Mouse (Mus musculus) lung, postnatal 25 days (tissue): ENCODE measurements around the gene Cdk4.
A peak's percentile ranks its signal among the peaks of the same experiment; 100 is the strongest.

Source experiments
- DNase-seq: peaks from one replicate; pipeline ENCODE4 v3.0.0; 2022; ENCODE audit warnings: low spot score

The Cdk4 gene

GRCm38 (mm10) chr10:127075080-127075479, 11.7 kb downstream of the Cdk4 start, which contains the start of gene Agap2:
Agap2 (plus strand) TSS chr10:127075284.
- peak; percentile 64 for DNase-seq

GRCm38 (mm10) chr10:127075651-127076050, 12.3 kb downstream of the Cdk4 start:
- DNase-seq = no peak

GRCm38 (mm10) chr10:127076082-127076481, 12.7 kb downstream of the Cdk4 start:
- no peak for DNase-seq

DNA sequence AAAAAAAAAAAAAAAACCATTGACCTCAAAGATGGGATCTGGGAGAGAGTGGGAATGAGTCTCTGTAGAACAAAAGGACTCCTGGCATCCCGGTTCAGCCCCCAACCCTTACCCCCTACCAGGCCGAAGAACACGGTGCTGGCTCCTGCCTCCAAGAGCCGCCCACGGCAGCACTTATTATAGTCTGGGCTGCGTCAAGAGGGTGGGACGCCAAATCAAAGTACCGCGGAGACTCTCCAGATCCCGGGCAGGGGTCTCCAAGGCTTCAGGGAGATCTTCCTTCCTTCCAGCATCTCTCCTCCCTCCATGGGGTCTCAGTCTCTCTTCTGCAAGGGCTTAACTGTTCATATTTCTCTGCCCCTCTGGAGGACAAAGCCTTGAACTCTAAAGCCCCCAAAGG, 14.2 kb downstream of the Cdk4 start:
- DNase-seq = no peak

DNA sequence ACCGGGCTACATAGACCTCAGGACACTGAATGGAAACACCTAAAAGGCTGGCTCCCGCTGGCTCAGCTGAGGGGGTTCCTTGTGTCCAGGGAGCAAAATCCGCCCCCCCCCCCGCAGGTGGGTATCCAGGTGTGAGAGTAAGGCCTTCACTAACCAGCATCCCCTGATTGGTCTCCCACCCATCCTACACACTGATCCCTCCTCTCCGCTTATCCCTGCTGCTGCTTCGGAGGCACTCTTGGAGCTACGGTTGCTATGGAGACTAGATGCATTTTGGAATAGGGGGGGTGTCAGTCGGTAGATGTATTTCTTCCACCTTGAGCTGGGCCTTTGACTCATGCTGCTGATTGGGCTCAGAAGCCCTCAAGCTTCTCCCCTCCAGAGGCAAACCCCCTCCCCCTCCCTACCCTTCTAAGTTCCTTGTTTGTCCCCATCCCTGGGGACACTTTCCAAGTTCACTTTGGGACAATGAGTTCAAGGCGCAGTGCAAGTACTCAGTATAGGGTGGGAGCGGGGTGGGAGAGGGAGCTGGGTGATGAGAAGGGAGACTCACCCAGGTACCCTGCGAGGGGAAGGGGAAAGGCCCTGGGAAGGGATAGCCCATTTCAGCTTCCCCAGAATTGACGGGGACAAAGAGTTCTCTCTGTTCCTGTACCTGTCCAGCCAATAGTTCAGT, 14.8 kb downstream of the Cdk4 start:
- DNase-seq = no peak

DNA sequence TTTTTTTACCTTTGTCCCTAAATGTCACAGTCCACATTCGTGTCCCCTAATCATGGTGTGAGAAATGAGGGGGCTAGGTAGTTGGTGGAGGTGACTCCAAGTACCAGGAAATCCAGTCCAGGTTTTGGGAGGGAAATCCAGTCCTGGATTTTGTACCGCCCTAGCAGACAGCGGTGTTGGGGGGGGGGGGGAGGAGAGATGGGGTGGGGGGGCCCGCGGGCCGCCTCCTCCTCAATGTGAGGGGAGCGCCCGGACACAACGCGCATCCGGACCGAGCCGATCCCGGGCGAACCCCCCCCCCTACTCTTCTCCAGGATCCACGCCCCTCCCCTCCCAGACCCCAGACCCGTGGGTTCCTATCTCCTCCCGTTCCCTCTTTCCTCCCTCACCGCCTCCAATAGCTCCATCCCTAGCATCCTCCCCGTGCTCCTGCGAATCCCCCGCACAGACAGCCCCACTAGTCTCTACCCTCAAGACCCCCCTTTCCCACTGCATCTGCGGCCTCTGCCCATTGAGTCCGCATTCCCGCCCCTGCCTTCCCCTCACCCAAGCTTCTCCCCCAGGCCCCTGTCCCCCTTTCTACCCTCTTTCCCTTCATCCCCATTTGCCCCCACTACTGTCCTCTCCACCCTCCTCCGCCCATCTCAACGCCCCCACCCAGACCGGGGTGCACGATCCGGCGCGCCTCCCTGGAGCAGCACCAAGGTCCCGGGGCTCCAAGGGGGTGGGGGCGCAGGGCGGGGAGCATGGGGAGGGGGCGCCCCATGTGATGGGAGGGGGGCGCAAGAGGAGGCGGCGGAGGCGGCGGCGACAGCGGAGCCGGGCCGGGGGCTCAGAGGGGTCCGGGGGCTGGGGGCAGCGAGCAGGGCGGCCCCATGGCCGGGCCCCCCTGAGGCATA, 15.6 kb downstream of the Cdk4 start:
- no peak for DNase-seq

DNA sequence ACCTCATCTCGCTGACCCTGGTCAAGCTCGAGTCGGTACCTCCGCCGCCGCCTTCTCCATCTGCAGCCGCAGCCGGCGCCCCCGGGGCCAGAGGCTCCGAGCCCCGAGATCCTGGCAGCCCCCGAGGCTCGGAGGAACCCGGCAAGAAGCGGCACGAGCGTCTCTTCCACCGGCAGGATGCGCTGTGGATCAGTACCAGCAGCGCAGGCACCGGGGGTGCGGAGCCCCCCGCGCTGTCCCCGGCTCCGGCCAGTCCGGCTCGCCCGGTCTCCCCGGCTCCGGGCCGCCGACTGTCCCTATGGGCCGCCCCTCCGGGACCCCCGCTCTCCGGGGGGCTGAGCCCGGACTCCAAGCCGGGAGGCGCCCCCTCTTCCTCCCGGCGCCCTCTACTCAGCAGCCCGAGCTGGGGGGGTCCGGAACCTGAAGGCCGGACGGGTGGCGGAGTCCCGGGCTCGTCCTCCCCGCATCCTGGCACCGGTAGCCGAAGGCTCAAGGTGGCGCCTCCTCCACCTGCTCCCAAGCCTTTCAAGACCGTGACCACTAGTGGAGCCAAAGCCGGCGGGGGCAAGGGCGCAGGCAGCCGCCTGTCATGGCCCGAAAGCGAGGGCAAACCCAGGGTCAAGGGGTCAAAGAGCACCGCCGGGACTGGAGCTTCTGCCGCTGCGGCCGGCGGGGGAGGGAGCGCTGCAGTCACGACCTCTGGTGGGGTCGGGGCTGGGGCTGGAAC, 16.5 kb downstream of the Cdk4 start:
- DNase-seq = no peak

GRCm38 (mm10) chr10:127080901-127081780, 17.8 kb downstream of the Cdk4 start:
- no peak for DNase-seq

DNA sequence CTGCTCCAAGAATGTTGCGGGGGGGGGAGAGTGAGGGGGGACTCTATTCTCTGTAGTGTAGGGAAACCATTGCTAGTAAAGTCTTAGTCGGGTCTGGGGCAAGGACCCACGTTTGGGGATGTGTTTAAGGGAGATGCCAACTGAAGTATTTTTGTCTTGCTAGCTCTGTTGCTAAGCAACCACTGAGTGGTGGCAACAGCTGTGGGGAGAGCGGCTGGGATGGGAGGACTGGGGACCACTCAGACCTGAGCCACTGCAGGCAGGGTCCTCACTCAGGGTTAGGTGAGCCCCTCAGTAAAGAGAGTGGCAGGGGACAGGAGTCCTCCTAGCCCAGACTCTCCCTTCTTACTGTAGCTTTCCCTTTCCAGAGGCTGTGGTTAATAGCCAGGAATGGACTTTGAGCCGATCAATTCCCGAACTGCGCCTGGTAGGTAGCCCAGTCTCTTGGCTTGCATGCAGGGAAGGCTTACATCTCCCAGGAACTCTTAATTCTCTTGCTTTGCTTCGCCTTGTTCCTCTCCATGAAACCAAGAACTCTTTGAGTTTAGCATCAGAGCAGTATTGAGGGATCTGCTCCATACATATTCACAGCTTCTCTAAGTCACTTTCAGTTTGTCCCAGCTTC, 18.8 kb downstream of the Cdk4 start:
- no peak for DNase-seq

DNA sequence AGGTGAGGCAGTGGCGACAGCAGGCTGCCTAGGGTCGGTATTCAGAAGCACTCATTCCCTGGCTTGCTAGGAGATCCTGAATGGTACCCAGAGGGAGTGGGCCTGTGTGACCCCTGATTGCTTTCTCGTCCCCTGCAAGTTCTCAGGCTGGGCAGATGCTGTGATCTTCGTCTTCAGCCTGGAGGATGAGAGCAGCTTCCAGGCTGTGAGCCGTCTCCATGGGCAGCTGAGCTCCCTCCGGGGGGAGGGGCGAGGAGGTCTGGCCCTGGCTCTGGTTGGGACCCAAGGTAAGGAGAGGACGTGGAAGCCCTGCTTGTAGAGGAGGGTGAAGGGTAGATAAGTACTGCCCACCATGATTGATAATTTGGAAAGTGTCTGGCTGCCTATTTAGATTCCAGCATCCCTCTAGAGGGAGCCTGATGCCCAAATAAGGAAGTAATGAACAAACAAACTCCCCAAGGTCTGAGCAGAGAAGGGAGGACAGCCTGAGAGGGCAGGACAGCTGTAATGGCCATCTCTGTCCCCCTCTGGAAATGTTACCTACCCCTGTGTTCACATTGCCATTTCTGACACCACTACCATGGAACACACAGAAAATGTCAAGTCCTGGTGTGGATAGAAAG, 20.1 kb downstream of the Cdk4 start:
- DNase-seq = no peak

- DNase-seq = no peak
These were observed 20.6 kb downstream of the Cdk4 start for GRCm38 (mm10) chr10:127083915-127084306.

DNA sequence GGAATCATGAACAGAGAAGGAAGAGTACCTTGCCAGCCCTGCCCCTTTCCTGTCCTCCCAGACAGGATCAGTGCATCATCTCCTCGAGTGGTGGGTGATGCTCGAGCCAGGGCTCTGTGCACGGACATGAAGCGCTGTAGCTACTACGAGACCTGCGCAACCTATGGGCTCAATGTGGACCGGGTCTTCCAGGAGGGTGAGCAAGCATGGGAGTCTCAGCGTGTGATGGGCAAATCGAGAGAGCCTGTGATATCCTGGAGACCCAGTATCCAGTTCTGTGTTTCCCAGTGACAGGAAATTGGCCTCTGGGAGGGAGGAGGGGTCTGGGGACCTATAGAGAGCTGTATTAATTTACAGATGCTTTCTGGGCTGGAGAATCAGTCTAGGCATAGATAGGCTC, 21.7 kb downstream of the Cdk4 start:
- no peak for DNase-seq

GRCm38 (mm10) chr10:127085633-127086032, 22.3 kb downstream of the Cdk4 start:
- DNase-seq = no peak

DNA sequence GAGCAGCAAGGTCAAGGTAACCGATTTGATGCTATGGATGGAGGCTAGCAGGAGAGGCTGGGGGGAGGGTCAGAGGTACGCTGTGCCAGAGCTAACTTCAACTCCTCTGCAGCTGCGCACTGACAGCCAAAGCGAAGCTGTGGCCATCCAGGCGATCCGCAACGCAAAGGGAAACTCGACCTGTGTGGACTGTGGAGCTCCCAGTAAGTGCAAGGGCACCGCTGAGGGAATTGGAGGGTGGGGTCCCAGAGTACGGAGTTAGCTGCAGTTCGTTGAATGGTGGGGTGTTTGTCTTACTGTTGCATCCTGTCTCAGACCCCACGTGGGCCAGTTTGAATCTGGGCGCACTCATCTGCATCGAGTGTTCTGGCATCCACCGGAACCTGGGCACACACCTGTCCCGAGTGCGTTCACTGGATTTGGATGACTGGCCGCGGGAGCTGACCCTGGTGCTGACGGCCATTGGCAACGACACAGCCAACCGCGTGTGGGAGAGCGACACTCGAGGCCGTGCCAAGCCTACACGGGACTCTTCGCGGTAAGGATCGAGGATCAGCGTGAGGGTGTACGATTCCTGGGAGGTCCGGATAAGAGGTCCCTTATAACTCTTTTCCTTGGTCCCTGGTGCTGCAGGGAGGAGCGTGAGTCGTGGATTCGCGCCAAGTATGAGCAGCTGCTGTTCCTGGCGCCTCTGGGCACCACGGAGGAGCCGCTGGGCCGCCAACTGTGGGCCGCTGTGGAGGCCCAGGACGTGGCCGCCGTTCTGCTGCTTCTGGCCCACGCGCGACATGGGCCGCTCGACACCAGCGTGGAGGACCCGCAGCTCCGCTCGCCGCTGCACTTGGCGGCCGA, 27.5 kb downstream of the Cdk4 start:
- DNase-seq = peak; percentile 39

DNA sequence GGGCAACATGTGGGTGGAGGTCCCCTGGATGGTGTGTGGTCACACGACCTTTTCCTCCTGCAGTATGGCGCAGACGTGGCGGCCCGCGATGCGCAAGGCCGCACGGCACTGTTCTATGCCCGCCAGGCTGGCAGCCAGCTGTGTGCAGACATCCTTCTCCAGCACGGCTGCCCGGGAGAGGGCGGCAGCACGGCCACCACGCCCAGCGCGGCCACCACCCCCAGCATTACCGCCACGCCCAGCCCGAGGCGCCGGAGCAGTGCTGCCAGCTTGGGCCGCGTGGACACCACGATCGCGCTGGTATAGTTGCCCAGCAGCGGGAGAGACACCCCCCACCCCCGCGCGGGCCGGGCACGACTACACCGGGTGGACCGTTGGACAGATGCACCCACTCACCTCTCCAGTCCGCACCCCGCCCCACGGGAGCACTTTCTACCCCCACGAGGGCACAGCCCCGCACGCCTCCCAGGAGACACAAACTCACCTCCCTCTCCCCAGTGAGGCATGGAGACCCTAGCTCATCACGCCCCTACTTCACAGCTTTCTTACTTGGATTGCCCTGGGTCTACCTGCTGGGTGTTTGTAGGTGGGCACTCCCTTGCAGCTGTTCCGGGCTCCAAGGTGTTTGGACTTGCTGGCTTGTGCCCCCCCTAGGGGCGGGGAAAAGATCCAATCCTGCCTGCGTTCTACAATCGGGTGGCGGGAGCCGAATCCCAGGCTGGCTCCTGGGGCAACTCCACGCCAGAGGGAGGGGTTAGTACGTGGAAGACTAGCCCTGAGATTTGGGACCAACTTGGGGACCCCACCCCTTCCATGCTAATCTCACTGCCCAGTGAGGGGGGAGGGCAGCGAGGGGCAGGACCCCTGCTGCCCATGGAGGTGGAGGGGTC, 28.4 kb downstream of the Cdk4 start:
- no peak for DNase-seq

GRCm38 (mm10) chr10:127092742-127093141, 29.4 kb downstream of the Cdk4 start:
- no peak for DNase-seq

- peak; percentile 84 for DNase-seq
These were observed 31.1 kb downstream of the Cdk4 start for GRCm38 (mm10) chr10:127094382-127094802.

- no peak for DNase-seq
These were observed 35.2 kb downstream of the Cdk4 start for GRCm38 (mm10) chr10:127098514-127098913.

DNA sequence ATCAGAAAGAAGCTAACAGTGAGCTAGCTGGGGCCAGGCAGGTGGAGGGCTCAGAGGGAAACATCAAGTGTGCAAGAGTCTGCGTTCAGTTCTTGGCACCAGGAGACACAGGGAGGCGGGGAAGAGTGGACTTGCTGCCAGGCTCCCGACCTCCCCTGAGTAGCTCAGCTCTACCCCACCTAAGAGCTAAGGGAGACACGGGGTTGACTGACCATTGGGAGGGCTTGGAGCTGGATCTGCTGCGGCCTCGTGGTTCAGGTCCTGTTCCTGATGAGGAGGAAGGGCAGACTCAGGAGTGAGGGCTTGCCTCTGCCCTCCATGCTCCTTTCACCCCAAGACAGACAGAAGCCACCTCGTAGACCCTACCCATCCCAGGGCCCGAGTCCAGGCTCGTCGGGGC, 35.9 kb downstream of the Cdk4 start:
- DNase-seq = no peak
